ENCODE assay signal across 21 mouse cellular contexts in the genomic region with DNA sequence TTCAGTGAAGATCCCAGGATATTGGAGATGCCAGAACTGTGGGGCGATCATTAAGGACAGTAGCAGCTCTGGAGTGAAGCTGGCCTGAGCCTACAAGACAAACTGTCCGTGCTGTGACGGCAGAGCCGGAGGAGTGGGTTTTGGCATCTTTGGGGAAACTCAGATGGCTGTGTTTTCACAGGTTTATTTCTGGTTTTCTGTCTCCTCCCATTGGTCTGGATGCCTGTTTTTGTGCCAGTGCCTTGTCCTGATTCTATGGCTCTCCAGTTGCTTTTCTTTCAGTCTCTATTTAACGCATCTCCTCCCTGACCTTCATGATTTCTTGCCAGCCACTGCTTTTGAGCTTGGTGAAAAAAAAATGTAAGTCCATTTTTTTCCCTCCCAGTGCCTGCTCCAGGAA. TPM values are rescaled to one million over a fixed set of nuclear protein-coding genes. Genes with fewer than 3 reads are reported as not detected.
DNase-seq lines count a peak whose midpoint lies in the region; ATAC-seq lines count a peak whose summit lies in the region.
"Had no signal": no experiment of that assay in that cellular context is flagged by ENCODE, and none has a peak within 500 bp of the region (broad histone marks: within the 10 kb centered on the region; RNA-seq: fewer than 3 reads in every experiment).

No protein-coding gene starts in this region.

- intact Hi-C loops in left cerebral cortex, postnatal 4 days (cut with DNase I): no loop called here

- no peak for DNase-seq in frontal cortex, postnatal 10 days (ENCODE audit: low spot score in 2 of 2)
- peak; percentile 7 to 37 for DNase-seq in left cerebral cortex, adult 18-20 months (ENCODE audit: low spot score in 2 of 2)
- no peak for DNase-seq in left cerebral cortex, postnatal 4 days
- DNase-seq in brain, adult 2 months (ENCODE audit: low read depth, low spot score): peak; percentile 75
- peak; percentile 43 for DNase-seq in telencephalon, adult 2 months (ENCODE audit: low read depth, low spot score)
- DNase-seq in lung, postnatal 36 days: no peak
- DNase-seq: adrenal gland, adult 2 months; adrenal gland, postnatal 25 days; cerebellum, adult 11-12 months; cerebellum, postnatal 10 days; embryo, embryonic 11 days; gastrocnemius, postnatal 14 days; heart, adult 2 months; heart, postnatal 14 days had no signal

- peak; percentile 80 for ATAC-seq in frontal cortex, adult (ENCODE audit: low TSS enrichment)
- ATAC-seq: forebrain, embryonic 15.5 days; hindbrain, postnatal 0 days had no signal

RNA-seq across cellular contexts. Expression of a gene that starts 8.7 kb away (rescaled TPM):
- not detected for total RNA-seq in left cerebral cortex, adult 18-20 months (2021)
- total RNA-seq in left cerebral cortex, postnatal 4 days (2021): not detected
- total RNA-seq: adrenal gland, adult 2 months; adrenal gland, postnatal 25 days; CH12.LX; common myeloid progenitor, adult 5-6 weeks; gastrocnemius, adult 18-20 months; gastrocnemius, postnatal 14 days; heart, adult 2 months; heart, postnatal 14 days; hematopoietic stem cell, adult 5-6 weeks; hindbrain, postnatal 0 days had no signal

RNA-seq across cellular contexts. Expression of a gene that starts 12.8 kb away (rescaled TPM):
- total RNA-seq in left cerebral cortex, adult 18-20 months (2021): not detected
- total RNA-seq in left cerebral cortex, postnatal 4 days (2021): not detected
- total RNA-seq: adrenal gland, adult 2 months; adrenal gland, postnatal 25 days; CH12.LX; common myeloid progenitor, adult 5-6 weeks; gastrocnemius, adult 18-20 months; gastrocnemius, postnatal 14 days; heart, adult 2 months; heart, postnatal 14 days; hematopoietic stem cell, adult 5-6 weeks; hindbrain, postnatal 0 days had no signal

RNA-seq across cellular contexts. Expression of a gene that starts 22.3 kb away (rescaled TPM):
- not detected for total RNA-seq in left cerebral cortex, adult 18-20 months (2021)
- total RNA-seq in left cerebral cortex, postnatal 4 days (2021): not detected
- total RNA-seq: adrenal gland, postnatal 25 days; CH12.LX; common myeloid progenitor, adult 5-6 weeks; gastrocnemius, adult 18-20 months; gastrocnemius, postnatal 14 days; heart, adult 2 months; heart, postnatal 14 days; hematopoietic stem cell, adult 5-6 weeks; hindbrain, postnatal 0 days had no signal

RNA-seq across cellular contexts. Expression of a gene that starts 25.6 kb away (rescaled TPM):
- not detected for total RNA-seq in left cerebral cortex, adult 18-20 months (2021)
- total RNA-seq in left cerebral cortex, postnatal 4 days (2021): not detected
- total RNA-seq: adrenal gland, adult 2 months; adrenal gland, postnatal 25 days; CH12.LX; common myeloid progenitor, adult 5-6 weeks; gastrocnemius, adult 18-20 months; gastrocnemius, postnatal 14 days; heart, adult 2 months; heart, postnatal 14 days; hematopoietic stem cell, adult 5-6 weeks; hindbrain, postnatal 0 days had no signal

RNA-seq across cellular contexts. Expression of a gene that starts 30.2 kb away (rescaled TPM):
- not detected for total RNA-seq in left cerebral cortex, adult 18-20 months (2021)
- total RNA-seq in left cerebral cortex, postnatal 4 days (2021): not detected
- total RNA-seq: adrenal gland, adult 2 months; adrenal gland, postnatal 25 days; CH12.LX; common myeloid progenitor, adult 5-6 weeks; heart, adult 2 months; heart, postnatal 14 days; hematopoietic stem cell, adult 5-6 weeks; hindbrain, postnatal 0 days had no signal

Comparison
In these comparisons a context has a peak if more than half of its experiments do, and no peak if none do; other contexts are left out.
1. DNase-seq: peak in left cerebral cortex, adult 18-20 months (2 of 2), brain, adult 2 months (single experiment) and telencephalon, adult 2 months (single experiment); none in frontal cortex, postnatal 10 days (0 of 2), left cerebral cortex, postnatal 4 days (single experiment) and lung, postnatal 36 days (single experiment).